Mouse (Mus musculus): ENCODE measurements around the gene Psme1. TPM values are rescaled to one million over a fixed set of nuclear protein-coding genes. Genes with fewer than 3 reads are reported as not detected.

The Psme1 gene
- polyA plus RNA-seq (2021; fragmentation: Nextera tagmentation), result 49.1 and 53.6 TPM in 2 replicates
- long read RNA-seq, experiment 1, transcript Psme1-208 (11 exons, 1,112 nt), result major isoform, 31 of 41 reads
- long read RNA-seq, experiment 1, transcript Psme1-210 (12 exons, 882 nt), result minor isoform, 9 of 41 reads
- long read RNA-seq, experiment 1, partial matches to known transcripts, result 1 of 41 reads
- long read RNA-seq, experiment 1, other reads (novel, unspliced or antisense), result 0 of 41 reads
- long read RNA-seq, experiment 2, transcript Psme1-208 (11 exons, 1,112 nt), result major isoform, 16 of 44 reads
- long read RNA-seq, experiment 2, partial matches to known transcripts, result 22 of 44 reads
- long read RNA-seq, experiment 2, other reads (novel, unspliced or antisense), result 2 of 44 reads

GRCm38 (mm10) chr14:55577871-55578667, at the start of gene Psme1:
Gene Psme1, plus strand, starts transcription at chr14:55578123.

GRCm38 (mm10) chr14:55540067-55540786, 37.7 kb upstream of the Psme1 start, which contains the start of gene Pck2:
Gene Pck2, plus strand, starts transcription at chr14:55540266.

GRCm38 (mm10) chr14:55559799-55560201, 18.1 kb upstream of the Psme1 start, which contains the start of gene Dcaf11:
Gene Dcaf11, plus strand, starts transcription at chr14:55560006.

GRCm38 (mm10) chr14:55560202-55561073, 17.5 kb upstream of the Psme1 start, which contains the start of gene A730061H03Rik:
Gene A730061H03Rik, minus strand, starts transcription at chr14:55560406.

GRCm38 (mm10) chr14:55575302-55575701, 2.6 kb upstream of the Psme1 start, which contains the start of gene Fitm1:
Gene Fitm1, plus strand, starts transcription at chr14:55575617.

GRCm38 (mm10) chr14:55584702-55585565, 7.0 kb downstream of the Psme1 start, which contains the start of gene Emc9:
Gene Emc9, minus strand, starts transcription at chr14:55585302.

GRCm38 (mm10) chr14:55590748-55591330, 12.9 kb downstream of the Psme1 start, which contains the start of gene Psme2:
Gene Psme2, minus strand, starts transcription at chr14:55591113.

GRCm38 (mm10) chr14:55591331-55591891, 13.5 kb downstream of the Psme1 start, which contains the start of gene Rnf31:
Gene Rnf31, plus strand, starts transcription at chr14:55591708.

GRCm38 (mm10) chr14:55603271-55603632, 25.3 kb downstream of the Psme1 start, which contains the start of gene Irf9:
Gene Irf9, plus strand, starts transcription at chr14:55603571.

GRCm38 (mm10) chr14:55617822-55618221, 39.9 kb downstream of the Psme1 start, which contains the start of gene Rec8:
Gene Rec8, plus strand, starts transcription at chr14:55618037.

Other genes starting within 250 kb of the Psme1 start
- gene Dhrs4, start 99.4 kb upstream of the Psme1 start, polyA plus RNA-seq (2021; fragmentation: Nextera tagmentation), result 15.8 and 18.1 TPM in 2 replicates
- 1.8 and 2.5 TPM in 2 replicates for gene Carmil3, start 87.5 kb upstream of the Psme1 start, polyA plus RNA-seq (2021; fragmentation: Nextera tagmentation)
- 154 and 195 TPM in 2 replicates for gene Cpne6, start 67.7 kb upstream of the Psme1 start, polyA plus RNA-seq (2021; fragmentation: Nextera tagmentation)
- 0.05 TPM in 1 of 2 replicates, not detected in the other for gene Nrl, start 53.1 kb upstream of the Psme1 start, polyA plus RNA-seq (2021; fragmentation: Nextera tagmentation)
- gene Pck2, start 37.9 kb upstream of the Psme1 start, polyA plus RNA-seq (2021; fragmentation: Nextera tagmentation), result 19.1 and 25.6 TPM in 2 replicates
- 53.7 and 76.2 TPM in 2 replicates for gene Dcaf11, start 18.1 kb upstream of the Psme1 start, polyA plus RNA-seq (2021; fragmentation: Nextera tagmentation)
- 0.48 TPM in 1 of 2 replicates, not detected in the other for gene A730061H03Rik, start 17.7 kb upstream of the Psme1 start, polyA plus RNA-seq (2021; fragmentation: Nextera tagmentation)
- gene Fitm1, start 2.5 kb upstream of the Psme1 start, polyA plus RNA-seq (2021; fragmentation: Nextera tagmentation), result not detected in 2 replicates
- gene Emc9, start 7.2 kb downstream of the Psme1 start, polyA plus RNA-seq (2021; fragmentation: Nextera tagmentation), result 112 and 145 TPM in 2 replicates
- gene Psme2, start 13.0 kb downstream of the Psme1 start, polyA plus RNA-seq (2021; fragmentation: Nextera tagmentation), result 98.6 and 102 TPM in 2 replicates
- 7.8 and 9.4 TPM in 2 replicates for gene Rnf31, start 13.6 kb downstream of the Psme1 start, polyA plus RNA-seq (2021; fragmentation: Nextera tagmentation)
- gene Irf9, start 25.4 kb downstream of the Psme1 start, polyA plus RNA-seq (2021; fragmentation: Nextera tagmentation), result 4.2 and 4.3 TPM in 2 replicates
- 0.65 and 1.0 TPM in 2 replicates for gene Rec8, start 39.9 kb downstream of the Psme1 start, polyA plus RNA-seq (2021; fragmentation: Nextera tagmentation)
- 40.6 and 51.1 TPM in 2 replicates for gene Ipo4, start 57.8 kb downstream of the Psme1 start, polyA plus RNA-seq (2021; fragmentation: Nextera tagmentation)
- gene Gm49378, start 59.8 kb downstream of the Psme1 start, polyA plus RNA-seq (2021; fragmentation: Nextera tagmentation), result 0.55 TPM in 1 of 2 replicates, not detected in the other
- 24.9 and 28.7 TPM in 2 replicates for gene Tm9sf1, start 65.7 kb downstream of the Psme1 start, polyA plus RNA-seq (2021; fragmentation: Nextera tagmentation)
- 0.11 and 0.22 TPM in 2 replicates for gene Tssk4, start 72.1 kb downstream of the Psme1 start, polyA plus RNA-seq (2021; fragmentation: Nextera tagmentation)
- 55.6 and 68.7 TPM in 2 replicates for gene Mdp1, start 82.4 kb downstream of the Psme1 start, polyA plus RNA-seq (2021; fragmentation: Nextera tagmentation)
- 21.2 and 26.0 TPM in 2 replicates for gene Gmpr2, start 93.8 kb downstream of the Psme1 start, polyA plus RNA-seq (2021; fragmentation: Nextera tagmentation)
- gene Nedd8, start 94.0 kb downstream of the Psme1 start, polyA plus RNA-seq (2021; fragmentation: Nextera tagmentation), result 603 and 676 TPM in 2 replicates
- gene Tinf2, start 103.7 kb downstream of the Psme1 start, polyA plus RNA-seq (2021; fragmentation: Nextera tagmentation), result 12.0 and 12.5 TPM in 2 replicates
- not detected in 2 replicates for gene Tgm1, start 135.8 kb downstream of the Psme1 start, polyA plus RNA-seq (2021; fragmentation: Nextera tagmentation)
- 37.3 and 41.7 TPM in 2 replicates for gene Rabggta, start 144.1 kb downstream of the Psme1 start, polyA plus RNA-seq (2021; fragmentation: Nextera tagmentation)
- 121 and 123 TPM in 2 replicates for gene Dhrs1, start 167.6 kb downstream of the Psme1 start, polyA plus RNA-seq (2021; fragmentation: Nextera tagmentation)
- 7.6 and 7.7 TPM in 2 replicates for gene Nop9, start 167.6 kb downstream of the Psme1 start, polyA plus RNA-seq (2021; fragmentation: Nextera tagmentation)
- 4.6 and 5.6 TPM in 2 replicates for gene Cideb, start 180.3 kb downstream of the Psme1 start, polyA plus RNA-seq (2021; fragmentation: Nextera tagmentation)
- gene Ltb4r2, start 183.3 kb downstream of the Psme1 start, polyA plus RNA-seq (2021; fragmentation: Nextera tagmentation), result 0.40 and 0.45 TPM in 2 replicates
- gene Ltb4r1, start 187.8 kb downstream of the Psme1 start, polyA plus RNA-seq (2021; fragmentation: Nextera tagmentation), result not detected in 2 replicates
- gene Adcy4, start 206.0 kb downstream of the Psme1 start, polyA plus RNA-seq (2021; fragmentation: Nextera tagmentation), result 1.2 and 2.1 TPM in 2 replicates
- 0.34 TPM in 1 of 2 replicates, not detected in the other for gene Ripk3, start 210.7 kb downstream of the Psme1 start, polyA plus RNA-seq (2021; fragmentation: Nextera tagmentation)
- 0.15 and 0.23 TPM in 2 replicates for gene Nfatc4, start 245.0 kb downstream of the Psme1 start, polyA plus RNA-seq (2021; fragmentation: Nextera tagmentation)